Mouse (Mus musculus) lung, adult 2 months (tissue): Measurements from ENCODE around the gene Nts.

Experiments
- CTCF ChIP-seq: fragments of 200-500 bp; IDR thresholded peaks from 2 replicates; pipeline ENCODE4 v1.5.1; 2011; ENCODE audit warnings: mild to moderate bottlenecking, low read length, control low read depth; ENCODE audit not compliant: insufficient read depth
- POLR2A ChIP-seq: fragments of 200-500 bp; IDR thresholded peaks from 2 replicates; pipeline ENCODE4 v1.6.1; 2011; ENCODE audit warnings: low read depth, mild to moderate bottlenecking, control low read depth, low read length, borderline replicate concordance; ENCODE audit errors: extremely low read depth

DNA sequence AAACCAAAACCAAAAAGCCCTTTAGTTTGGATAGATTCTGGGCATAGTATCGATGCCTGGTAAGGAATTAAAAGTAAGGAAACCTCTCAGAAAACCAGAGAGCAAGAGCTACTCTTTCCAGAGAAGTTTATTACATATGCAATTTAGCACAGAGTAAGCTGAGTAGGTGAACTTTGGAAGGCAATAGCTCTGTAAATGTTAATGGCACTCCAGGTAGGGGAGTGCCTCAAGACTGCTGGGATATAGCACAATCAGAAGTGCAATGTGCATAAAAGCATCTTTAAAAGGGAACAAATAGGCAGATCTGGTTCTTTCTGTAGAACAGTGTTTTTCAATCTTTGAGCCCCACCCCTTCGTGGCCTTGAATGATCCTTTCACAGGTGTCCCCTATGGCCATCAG, 20.9 kb downstream of the Nts start:
- no peak for TF ChIP-seq CTCF
- no peak for TF ChIP-seq POLR2A
